Mouse (Mus musculus): ENCODE results near the gene Igfbp1.

DNA sequence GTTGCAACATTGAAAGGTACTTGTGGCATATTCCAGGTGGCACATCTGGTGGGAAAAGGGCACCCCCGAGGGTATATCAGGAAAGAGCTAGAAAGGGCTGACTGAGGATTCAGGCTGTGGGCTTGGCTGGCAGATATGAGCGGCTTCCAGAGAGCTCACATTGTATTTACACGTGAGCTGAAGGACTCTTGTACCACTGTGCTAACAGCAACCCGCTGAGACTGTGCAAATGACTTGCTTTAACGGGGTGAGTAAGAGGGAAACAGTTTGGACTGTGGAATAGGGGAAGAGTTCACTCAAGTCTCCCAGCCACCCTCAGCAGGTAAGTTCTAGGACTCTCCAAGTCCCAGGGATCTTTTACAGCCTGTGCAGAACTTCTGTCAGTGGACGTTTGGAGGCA, 23.9 kb upstream of the Igfbp1 start:
- TF ChIP-seq USF1 (IDR thresholded peaks at IDR 0.05; ENCODE audit: low read depth) (no peak), POLR2A (IDR thresholded peaks at IDR 0.05; ENCODE audit: insufficient read length, low read depth) (no peak), POLR2AphosphoS2 (IDR thresholded peaks at IDR 0.05; ENCODE audit: insufficient read length, low read depth) (no peak)

Measured in myocyte (in vitro differentiated cells).